Mouse (Mus musculus) 416B (cell line): ENCODE measurements around the gene Pitpnm3.

Source experiments
- DNase-seq: peaks from one replicate; pipeline ENCODE4 v3.0.0; 2011; ENCODE audit warnings: low read depth

Gene Pitpnm3

DNA sequence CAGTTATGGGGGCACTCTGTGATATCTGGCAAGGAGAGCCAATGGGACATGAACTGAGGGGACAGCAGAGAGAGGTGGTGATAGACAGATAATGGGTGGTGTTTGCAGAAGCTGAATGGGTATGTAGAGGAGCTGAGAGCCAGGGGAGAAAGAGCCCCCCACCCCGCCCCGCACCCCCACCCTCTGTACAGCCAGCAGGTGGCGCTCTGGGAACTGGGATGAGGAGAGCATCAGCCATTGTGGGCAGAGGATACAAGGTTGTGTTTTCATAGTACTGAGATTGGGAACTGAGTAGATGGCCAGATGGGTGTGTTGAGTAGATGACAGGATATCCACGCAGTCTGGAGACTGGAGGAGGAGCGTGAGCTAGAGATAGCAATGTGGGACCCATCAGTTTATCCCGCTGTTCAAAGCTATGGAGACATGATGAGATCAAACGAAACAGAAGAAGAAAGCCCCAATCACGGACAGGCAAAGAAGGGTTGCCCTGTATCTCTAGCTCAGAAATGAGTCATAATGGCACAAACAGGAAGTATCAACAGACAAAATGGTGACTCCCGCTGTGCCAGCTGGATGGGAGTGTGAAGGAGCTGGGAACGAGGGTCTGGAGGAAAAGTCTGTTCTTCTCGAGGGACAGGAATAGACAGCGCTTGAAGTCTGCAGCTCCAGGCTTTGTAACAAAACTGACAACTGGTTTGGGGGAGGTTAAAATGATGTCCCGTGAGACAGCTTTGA lies 118.9 kb downstream of the Pitpnm3 start:
- DNase-seq: no peak

DNA sequence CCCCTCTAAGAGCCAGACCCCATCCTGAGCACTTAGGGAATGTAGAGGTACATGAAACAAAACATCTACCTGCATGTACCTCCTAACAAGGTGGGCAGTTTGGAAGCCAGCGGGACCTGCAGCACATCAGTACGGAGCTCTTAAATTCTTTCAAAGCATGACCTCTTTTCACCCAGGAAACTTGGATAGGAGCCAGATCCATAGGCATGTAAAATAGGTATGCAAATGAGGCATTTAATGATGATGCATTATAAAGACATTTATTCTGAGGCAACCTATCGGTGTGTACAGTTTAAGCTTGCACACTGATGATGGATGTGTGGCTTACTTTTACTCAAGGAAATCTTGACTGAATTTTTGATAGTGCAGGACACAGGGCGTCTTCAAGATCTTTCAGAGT lies 120.9 kb downstream of the Pitpnm3 start:
- no peak for DNase-seq

DNA sequence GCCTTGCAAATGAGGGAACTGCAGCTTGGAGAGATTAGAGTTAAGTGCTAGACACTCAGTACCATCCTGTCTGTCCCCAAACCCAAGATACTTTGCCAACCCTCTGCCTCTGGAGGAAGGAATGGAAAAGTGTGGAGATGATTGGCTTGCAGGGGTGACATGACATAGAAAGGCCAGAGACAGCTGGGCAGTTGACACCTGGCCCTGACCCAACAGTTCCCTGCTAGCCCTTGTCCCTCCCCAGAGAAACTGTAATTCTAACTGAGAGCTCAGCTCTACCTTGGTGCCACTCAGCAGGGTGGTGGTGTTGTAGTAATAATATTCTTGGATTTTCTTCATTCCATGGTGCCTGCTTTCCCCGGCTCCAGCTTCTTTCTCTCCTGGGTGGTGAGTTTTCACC lies 123.6 kb downstream of the Pitpnm3 start:
- no peak for DNase-seq

DNA sequence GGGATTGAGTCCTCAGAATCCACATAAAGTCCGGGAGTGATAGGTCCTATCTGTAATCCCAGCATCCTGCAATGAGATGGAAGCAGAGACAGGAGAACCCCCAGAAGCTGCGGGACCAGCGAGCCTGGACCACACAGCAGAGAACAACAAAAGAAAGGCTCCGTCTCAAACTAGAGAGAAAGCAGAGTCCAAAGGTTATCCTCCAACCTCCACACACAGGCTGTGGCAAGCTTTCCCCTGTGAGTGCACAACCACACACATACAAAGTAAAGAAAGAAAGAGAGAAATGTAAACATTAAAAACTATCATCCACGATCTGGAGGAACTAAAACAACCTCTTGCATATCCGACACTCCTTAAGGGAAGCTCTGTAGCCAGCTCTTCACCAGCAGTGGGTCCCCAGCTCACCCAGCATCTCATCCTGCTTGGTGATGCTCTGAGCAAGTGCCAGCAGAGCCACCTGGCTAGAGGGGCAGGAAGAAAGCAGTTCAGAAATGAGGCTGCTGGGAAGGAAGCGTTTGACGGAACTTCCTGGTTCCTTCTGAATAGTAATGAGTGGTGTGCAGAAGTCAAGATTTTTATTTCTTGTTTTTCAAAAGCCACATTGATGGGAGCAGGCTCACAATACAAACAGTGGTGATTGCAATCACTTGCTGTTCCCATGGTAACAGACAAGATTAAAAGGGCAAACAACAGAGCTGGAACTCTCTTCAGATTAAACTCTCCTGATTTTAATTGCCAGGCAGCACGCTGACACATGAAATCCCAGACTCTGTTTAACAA lies 124.4 kb downstream of the Pitpnm3 start:
- DNase-seq: no peak

DNA sequence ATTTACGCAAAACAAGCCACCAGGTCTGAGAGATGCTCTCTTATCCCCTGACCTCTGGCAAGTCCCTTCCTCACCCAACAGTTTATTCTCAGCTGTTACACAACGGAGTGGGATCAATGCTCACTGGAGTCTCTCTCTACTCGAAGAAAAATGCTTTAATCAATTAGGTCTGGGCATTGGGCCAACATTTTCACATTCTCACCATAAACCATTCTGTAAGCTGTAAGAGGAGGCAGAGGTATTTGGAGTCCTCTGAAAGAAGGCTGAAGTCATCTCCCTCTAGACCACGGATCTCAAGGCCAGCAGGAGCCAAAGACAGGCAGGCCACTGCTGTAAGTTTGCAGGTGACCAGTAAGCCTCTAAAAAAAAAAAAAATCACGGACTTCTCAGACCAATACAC lies 125.2 kb downstream of the Pitpnm3 start:
- no peak for DNase-seq

DNA sequence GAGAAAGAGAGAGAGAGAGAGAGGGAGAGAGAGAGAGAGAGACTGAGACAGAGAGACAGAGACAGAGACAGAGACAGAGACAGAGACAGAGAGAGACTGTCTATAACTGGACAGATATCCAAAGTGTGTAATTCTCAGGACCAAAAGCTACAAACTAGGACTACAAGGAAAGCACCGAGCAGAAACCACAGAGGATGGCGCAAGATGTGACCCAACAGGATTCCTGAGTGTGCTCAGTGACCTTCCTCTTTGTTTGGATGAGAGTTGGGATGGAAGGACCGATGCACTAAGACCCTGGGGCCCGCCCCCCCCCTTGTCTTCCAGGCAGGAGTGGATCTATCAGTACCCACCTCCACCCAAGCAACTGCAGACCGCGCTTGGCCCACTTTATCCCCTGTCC lies 130.0 kb downstream of the Pitpnm3 start:
- DNase-seq: no peak

DNA sequence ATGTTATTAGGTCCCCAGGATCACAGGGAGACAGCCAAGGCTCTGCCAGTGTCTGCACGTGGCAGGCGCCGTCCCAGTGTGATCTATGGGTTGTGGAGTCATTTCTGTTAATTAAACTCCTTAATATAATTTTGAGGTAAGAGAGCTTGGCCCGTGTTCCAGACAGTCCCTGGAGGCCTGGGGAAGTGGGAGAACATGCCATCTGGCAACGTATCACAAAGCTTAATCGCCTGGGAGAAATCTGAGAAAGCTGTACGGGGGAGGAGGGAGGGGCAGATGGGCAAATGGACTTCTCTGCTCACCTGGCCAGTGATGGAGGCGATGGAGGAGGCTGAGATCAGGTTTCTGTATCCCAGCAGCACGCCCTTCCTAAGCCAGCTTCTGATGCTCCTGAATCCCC lies 132.4 kb downstream of the Pitpnm3 start:
- no peak for DNase-seq

DNA sequence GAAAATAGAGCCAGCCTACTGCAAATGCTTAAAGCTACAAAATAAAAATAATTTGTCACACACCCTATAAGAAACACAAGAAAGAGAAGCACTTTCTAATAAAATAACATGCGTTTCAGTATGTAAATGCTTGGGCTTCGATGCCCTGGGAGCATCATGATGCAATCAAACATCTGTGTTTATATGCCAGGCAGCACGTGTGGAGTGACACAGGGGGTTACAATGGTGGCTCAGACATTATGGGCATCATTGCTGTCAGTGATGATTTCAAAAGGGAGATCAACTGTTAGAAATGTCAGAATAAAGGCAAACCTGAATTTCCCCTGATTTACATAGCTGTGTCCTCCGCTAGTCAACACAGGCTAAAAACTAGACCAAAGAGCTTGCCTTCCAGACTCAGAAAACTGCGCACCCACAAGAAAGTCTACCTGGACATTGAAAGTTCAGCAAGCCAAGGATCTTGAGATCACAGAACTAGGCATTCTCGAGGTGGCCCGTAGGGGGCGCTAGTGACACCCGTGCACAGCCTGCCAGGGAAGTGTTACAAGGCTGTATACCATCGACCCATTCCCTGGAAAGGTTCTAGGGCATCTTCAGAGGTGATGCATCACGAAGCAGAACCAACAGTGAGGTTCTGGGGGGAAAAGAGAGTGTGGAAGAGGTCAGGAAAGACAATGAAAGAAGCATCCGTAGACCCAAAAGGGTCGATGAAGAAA lies 133.3 kb downstream of the Pitpnm3 start:
- peak; percentile 41 for DNase-seq

DNA sequence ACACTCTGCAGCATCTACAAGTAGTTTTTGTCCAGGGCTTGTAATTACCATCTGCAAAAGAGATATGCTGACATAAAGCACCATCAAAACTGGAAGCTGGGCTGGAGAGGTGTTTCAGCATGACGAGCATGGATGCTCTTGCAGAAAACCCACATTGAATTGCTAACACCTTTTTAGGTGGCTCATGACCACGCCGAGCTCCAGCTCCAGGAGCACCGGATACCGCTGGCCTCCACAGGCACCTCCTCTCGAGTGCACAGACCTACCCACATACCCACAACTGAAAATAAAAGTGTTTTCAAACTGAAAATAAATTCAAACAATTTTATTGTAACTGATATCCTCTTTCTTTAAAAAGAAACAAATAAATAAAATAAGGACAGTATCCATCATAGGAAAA lies 135.4 kb downstream of the Pitpnm3 start:
- no peak for DNase-seq
